Mouse (Mus musculus): ENCODE measurements around the gene Acot13. TPM values are rescaled to one million over a fixed set of nuclear protein-coding genes. Genes with fewer than 3 reads are reported as not detected.
A peak's percentile ranks its signal among the peaks of the same experiment; 100 is the strongest.

The Acot13 gene
- polyA plus RNA-seq, 1 experiment from 2014 or later = 75.0 TPM

GRCm38 (mm10) chr13:24800674-24801307 is 30.5 kb downstream of the Acot13 start:
- ATAC-seq (ENCODE audit: insufficient number of reproducible peaks, low FRiP score, low TSS enrichment, low read depth) = peak; percentile 99
- H3K27me3 ChIP-seq = no peaks in the 10 kb centered on the region
- H3K4me2 ChIP-seq (replicated peaks) = peak overlapping the region; percentile 65
- peak overlapping the region; percentile 97 for H3K4me3 ChIP-seq (replicated peaks)
- under 1% methylated on average over 42 of the region's 42 CpGs for WGBS
- peaks cover 5% of the 10 kb centered on the region; the same call in 1 of the 2 replicates for H3K36me3 ChIP-seq
- H3K27ac ChIP-seq (replicated peaks) = peak overlapping the region; percentile 100
- H3K9me3 ChIP-seq (replicated peaks) = no peaks in the 10 kb centered on the region
- H3K9ac ChIP-seq = peak overlapping the region; percentile 99
- peaks cover 18% of the 10 kb centered on the region; the same call in 1 of the 2 replicates for H3K4me1 ChIP-seq

- H3K4me3 ChIP-seq (replicated peaks) = peak overlapping the region; percentile 97
- ATAC-seq (ENCODE audit: insufficient number of reproducible peaks, low FRiP score, low TSS enrichment, low read depth) = peak; percentile 39
- peak overlapping the region; percentile 65 for H3K4me2 ChIP-seq (replicated peaks)
- WGBS = under 1% methylated on average over 31 of the region's 31 CpGs
- H3K36me3 ChIP-seq = no peaks in the 10 kb centered on the region
- H3K27me3 ChIP-seq = no peaks in the 10 kb centered on the region
- H3K4me1 ChIP-seq = peaks cover 18% of the 10 kb centered on the region; the same call in 1 of the 2 replicates
- H3K9me3 ChIP-seq (replicated peaks) = no peaks in the 10 kb centered on the region
- peak overlapping the region; percentile 10 for H3K9ac ChIP-seq
- H3K27ac ChIP-seq (replicated peaks) = peak overlapping the region; percentile 100
These were observed 31.2 kb downstream of the Acot13 start for GRCm38 (mm10) chr13:24799925-24800673.

GRCm38 (mm10) chr13:24799378-24799777 is 32.0 kb downstream of the Acot13 start:
- no peak overlapping the region; the same call in 1 of the 2 replicates for H3K9ac ChIP-seq
- 56% methylated on average over 5 of the region's 5 CpGs for WGBS
- no peaks in the 10 kb centered on the region for H3K27me3 ChIP-seq
- H3K27ac ChIP-seq (replicated peaks) = no peak overlapping the region
- peak overlapping the region; percentile 65 for H3K4me2 ChIP-seq (replicated peaks)
- H3K36me3 ChIP-seq = no peaks in the 10 kb centered on the region
- no peaks in the 10 kb centered on the region for H3K9me3 ChIP-seq (replicated peaks)
- peak overlapping the region; percentile 97 for H3K4me3 ChIP-seq (replicated peaks)
- H3K4me1 ChIP-seq = peaks cover 15% of the 10 kb centered on the region; the same call in 1 of the 2 replicates
- no peak for ATAC-seq (ENCODE audit: insufficient number of reproducible peaks, low FRiP score, low TSS enrichment, low read depth)

- H3K27ac ChIP-seq (replicated peaks) = no peak overlapping the region
- WGBS = 95% methylated on average over 4 of the region's 4 CpGs
These were observed 32.7 kb downstream of the Acot13 start for GRCm38 (mm10) chr13:24798686-24799085.

GRCm38 (mm10) chr13:24792411-24793045 is 38.8 kb downstream of the Acot13 start:
- no peak overlapping the region for H3K4me2 ChIP-seq (replicated peaks)
- H3K4me3 ChIP-seq (replicated peaks) = no peak overlapping the region
- H3K36me3 ChIP-seq = no peaks in the 10 kb centered on the region
- H3K4me1 ChIP-seq = no peaks in the 10 kb centered on the region
- WGBS = 86% methylated on average over 9 of the region's 9 CpGs
- H3K27me3 ChIP-seq = no peaks in the 10 kb centered on the region
- H3K27ac ChIP-seq (replicated peaks) = no peak overlapping the region
- no peak for ATAC-seq (ENCODE audit: insufficient number of reproducible peaks, low FRiP score, low TSS enrichment, low read depth)
- no peak overlapping the region for H3K9ac ChIP-seq
- H3K9me3 ChIP-seq (replicated peaks) = no peaks in the 10 kb centered on the region

More at GRCm38 (mm10) chr13:24798686-24799085, 32.7 kb downstream of the Acot13 start:
- Histone ChIP-seq H3K4me1 (peaks cover 15% of the 10 kb centered on the region; the same call in 1 of the 2 replicates), H3K4me2 (replicated peaks) (no peak overlapping the region), H3K27me3 (no peaks in the 10 kb centered on the region), H3K9me3 (replicated peaks) (no peaks in the 10 kb centered on the region), H3K36me3 (no peaks in the 10 kb centered on the region), H3K4me3 (replicated peaks) (no peak overlapping the region), H3K9ac (no peak overlapping the region)
- no peak for ATAC-seq (ENCODE audit: insufficient number of reproducible peaks, low FRiP score, low TSS enrichment, low read depth)

GRCm38 (mm10) chr13:24791349-24791748 is 40.0 kb downstream of the Acot13 start:
- Histone ChIP-seq H3K36me3 (no peaks in the 10 kb centered on the region), H3K9ac (no peak overlapping the region), H3K27me3 (no peaks in the 10 kb centered on the region), H3K4me1 (no peaks in the 10 kb centered on the region), H3K4me2 (replicated peaks) (no peak overlapping the region), H3K27ac (replicated peaks) (no peak overlapping the region), H3K9me3 (replicated peaks) (no peaks in the 10 kb centered on the region), H3K4me3 (replicated peaks) (no peak overlapping the region)
- WGBS = 59% methylated on average over 2 of the region's 2 CpGs
- ATAC-seq (ENCODE audit: insufficient number of reproducible peaks, low FRiP score, low TSS enrichment, low read depth) = no peak

- no peaks in the 10 kb centered on the region for H3K36me3 ChIP-seq
- H3K4me2 ChIP-seq (replicated peaks) = no peak overlapping the region
- H3K9ac ChIP-seq = no peak overlapping the region
- no peak overlapping the region for H3K27ac ChIP-seq (replicated peaks)
- H3K27me3 ChIP-seq = no peaks in the 10 kb centered on the region
- ATAC-seq (ENCODE audit: insufficient number of reproducible peaks, low FRiP score, low TSS enrichment, low read depth) = no peak
- H3K4me1 ChIP-seq = no peaks in the 10 kb centered on the region
- 82% methylated on average over 5 of the region's 5 CpGs for WGBS
- H3K9me3 ChIP-seq (replicated peaks) = no peaks in the 10 kb centered on the region
- H3K4me3 ChIP-seq (replicated peaks) = no peak overlapping the region
These were observed 43.9 kb downstream of the Acot13 start for GRCm38 (mm10) chr13:24787477-24787876.

- no peak overlapping the region for H3K9ac ChIP-seq
- H3K36me3 ChIP-seq = no peaks in the 10 kb centered on the region
- ATAC-seq (ENCODE audit: insufficient number of reproducible peaks, low FRiP score, low TSS enrichment, low read depth) = no peak
- H3K27me3 ChIP-seq = no peaks in the 10 kb centered on the region
- no peak overlapping the region for H3K4me2 ChIP-seq (replicated peaks)
- no peak overlapping the region for H3K4me3 ChIP-seq (replicated peaks)
- no peak overlapping the region for H3K27ac ChIP-seq (replicated peaks)
- WGBS = 54% methylated on average over 11 of the region's 11 CpGs
- no peaks in the 10 kb centered on the region for H3K4me1 ChIP-seq
- no peaks in the 10 kb centered on the region for H3K9me3 ChIP-seq (replicated peaks)
These were observed 45.3 kb downstream of the Acot13 start for GRCm38 (mm10) chr13:24786014-24786490.

- no peaks in the 10 kb centered on the region for H3K36me3 ChIP-seq
- H3K4me3 ChIP-seq (replicated peaks) = no peak overlapping the region
- H3K27ac ChIP-seq (replicated peaks) = no peak overlapping the region
- no peaks in the 10 kb centered on the region for H3K9me3 ChIP-seq (replicated peaks)
- no peak overlapping the region for H3K4me2 ChIP-seq (replicated peaks)
- H3K9ac ChIP-seq = no peak overlapping the region
- WGBS = 61% methylated on average over 5 of the region's 5 CpGs
- ATAC-seq (ENCODE audit: insufficient number of reproducible peaks, low FRiP score, low TSS enrichment, low read depth) = no peak
- H3K27me3 ChIP-seq = no peaks in the 10 kb centered on the region
- H3K4me1 ChIP-seq = no peaks in the 10 kb centered on the region
These were observed 49.4 kb downstream of the Acot13 start for GRCm38 (mm10) chr13:24781916-24782315.

GRCm38 (mm10) chr13:24778706-24779380 is 52.5 kb downstream of the Acot13 start:
- Histone ChIP-seq H3K27ac (replicated peaks) (no peak overlapping the region), H3K4me2 (replicated peaks) (no peak overlapping the region), H3K4me3 (replicated peaks) (no peak overlapping the region), H3K9me3 (replicated peaks) (no peaks in the 10 kb centered on the region), H3K4me1 (no peaks in the 10 kb centered on the region), H3K36me3 (no peaks in the 10 kb centered on the region), H3K9ac (no peak overlapping the region), H3K27me3 (no peaks in the 10 kb centered on the region)
- 76% methylated on average over 8 of the region's 8 CpGs for whole genome bisulfite sequencing
- no peak for ATAC-seq (ENCODE audit: insufficient number of reproducible peaks, low FRiP score, low TSS enrichment, low read depth)

- H3K36me3 ChIP-seq = no peaks in the 10 kb centered on the region
- WGBS = 79% methylated on average over 2 of the region's 2 CpGs
- ATAC-seq (ENCODE audit: insufficient number of reproducible peaks, low FRiP score, low TSS enrichment, low read depth) = no peak
- no peak overlapping the region for H3K27ac ChIP-seq (replicated peaks)
- no peaks in the 10 kb centered on the region for H3K9me3 ChIP-seq (replicated peaks)
- no peak overlapping the region for H3K4me3 ChIP-seq (replicated peaks)
- H3K27me3 ChIP-seq = no peaks in the 10 kb centered on the region
- no peak overlapping the region for H3K4me2 ChIP-seq (replicated peaks)
- H3K9ac ChIP-seq = no peak overlapping the region
- no peaks in the 10 kb centered on the region for H3K4me1 ChIP-seq
These were observed 53.3 kb downstream of the Acot13 start for GRCm38 (mm10) chr13:24778026-24778425.

Data from embryonic facial prominence, embryonic 15.5 days (tissue).